Mouse (Mus musculus) brown adipose tissue, adult 24 weeks (tissue): Measurements from ENCODE around the gene Cyp11a1. TPM values are rescaled to one million over a fixed set of nuclear protein-coding genes. Genes with fewer than 3 reads are reported as not detected.

Experiments used
- H3K27ac ChIP-seq: fragments of 200-500 bp; replicated peaks from 2 replicates; pipeline ENCODE4 v1.5.1; 2012; ENCODE audit warnings: low read depth, mild to moderate bottlenecking, low read length
- H3K4me1 ChIP-seq: fragments of 200-500 bp; 2 replicates; pipeline ENCODE4 v1.6.1; 2012; ENCODE audit warnings: low read length, mixed read lengths; ENCODE audit not compliant: control insufficient read depth, insufficient read depth, insufficient read length
- H3K4me3 ChIP-seq: fragments of 200-500 bp; 2 replicates; pipeline ENCODE4 v1.5.1; 2012; ENCODE audit warnings: low read depth, mild to moderate bottlenecking, low read length, moderate library complexity; ENCODE audit not compliant: insufficient read depth
- polyA plus RNA-seq: library from polyadenylated mRNA; stranded (reverse); fragments of >200 nt; gene quantifications from 2 replicates; pipeline ENCODE4 v1.2.4, GENCODE M21; 2012; ENCODE audit not compliant: missing spikeins, insufficient read depth, insufficient read length

Cyp11a1 gene
- polyA plus RNA-seq: not detected in 2 replicates

DNA sequence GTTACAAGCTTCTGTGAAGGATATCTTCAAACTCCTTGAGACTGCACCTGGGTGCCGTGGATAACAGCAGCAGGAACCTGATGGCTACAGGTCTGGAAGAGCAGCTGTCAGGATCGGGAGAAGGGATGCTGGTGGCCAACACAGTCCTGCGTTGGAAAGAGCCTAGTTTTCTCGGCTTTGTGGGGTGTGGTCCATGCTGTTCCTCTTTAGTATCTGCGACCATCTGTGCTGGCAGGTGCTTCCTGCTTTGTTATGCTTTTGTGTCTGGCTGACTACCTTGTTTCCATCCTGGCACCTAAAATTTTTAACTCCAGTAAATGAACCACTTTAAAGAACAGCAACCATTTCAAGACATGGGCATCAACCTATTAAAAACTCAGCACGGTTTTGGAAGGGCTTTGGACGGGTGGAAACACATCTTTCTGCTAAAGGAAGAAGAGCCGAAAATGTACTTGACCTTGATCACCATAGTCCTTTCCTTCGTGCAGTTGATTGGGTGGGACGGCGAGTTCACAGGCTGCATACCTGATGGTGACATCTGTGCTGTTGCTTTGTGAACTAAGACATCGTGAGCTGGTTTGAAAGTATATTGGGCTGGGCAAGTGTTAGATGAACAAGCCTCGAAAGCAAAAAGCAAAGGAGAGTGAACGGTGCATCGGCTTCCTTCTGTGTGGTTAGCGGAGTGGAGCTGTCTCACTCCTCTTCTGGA lies at the start of gene Cyp11a1:
Gene Cyp11a1 (plus strand): TSS at position 659 of the 709 bp plus-strand sequence.
- H3K4me3 ChIP-seq: no peak within 1 kb of the TSS
- H3K4me1 ChIP-seq: no peaks in the 10 kb centered on the region
- H3K27ac ChIP-seq: no peak within 1 kb of the TSS

DNA sequence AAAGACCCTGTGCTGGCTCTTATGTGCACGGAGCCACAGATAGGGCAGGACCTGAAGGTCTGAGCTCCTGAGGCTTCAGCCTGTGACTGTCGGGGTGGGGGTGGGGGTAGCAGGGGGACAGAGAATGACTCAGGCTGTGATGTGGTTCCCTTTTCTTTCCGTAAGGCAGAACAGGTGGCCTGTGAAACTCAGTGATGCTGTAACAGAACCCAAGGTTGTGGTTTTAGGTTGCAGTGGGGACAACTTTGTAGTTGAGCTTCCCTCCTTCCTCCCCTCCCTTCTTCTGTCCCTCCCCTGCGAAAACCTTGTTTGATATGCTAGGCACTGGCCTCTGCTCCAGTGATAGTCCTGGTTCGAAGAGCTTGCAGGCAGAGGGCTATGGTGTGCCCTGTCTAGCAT lies 49.4 kb upstream of the Cyp11a1 start:
- peaks cover 31% of the 10 kb centered on the region for H3K4me1 ChIP-seq
- no peak overlapping the region for H3K27ac ChIP-seq
- no peak overlapping the region for H3K4me3 ChIP-seq

DNA sequence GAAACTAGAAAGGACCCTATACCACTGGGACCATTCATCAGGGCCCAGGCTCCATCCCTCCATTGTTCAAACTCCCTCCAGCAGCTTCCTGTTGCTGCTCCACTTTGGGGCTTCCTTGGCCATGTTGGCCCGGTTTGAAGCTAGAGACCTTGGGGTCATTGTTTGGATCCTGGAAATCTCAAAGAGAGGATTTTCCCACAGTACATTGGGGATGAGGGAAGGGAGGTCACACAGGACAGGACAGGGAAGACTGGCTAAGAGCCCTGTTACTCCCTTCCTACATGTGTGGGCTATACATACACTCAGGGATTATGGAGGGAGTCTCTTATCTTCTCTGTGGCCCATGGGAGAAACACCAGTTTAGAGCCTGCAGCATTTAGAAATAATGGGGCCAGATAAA lies 47.6 kb upstream of the Cyp11a1 start:
- no peak overlapping the region for H3K27ac ChIP-seq
- no peak overlapping the region for H3K4me3 ChIP-seq
- H3K4me1 ChIP-seq: peaks cover 23% of the 10 kb centered on the region

DNA sequence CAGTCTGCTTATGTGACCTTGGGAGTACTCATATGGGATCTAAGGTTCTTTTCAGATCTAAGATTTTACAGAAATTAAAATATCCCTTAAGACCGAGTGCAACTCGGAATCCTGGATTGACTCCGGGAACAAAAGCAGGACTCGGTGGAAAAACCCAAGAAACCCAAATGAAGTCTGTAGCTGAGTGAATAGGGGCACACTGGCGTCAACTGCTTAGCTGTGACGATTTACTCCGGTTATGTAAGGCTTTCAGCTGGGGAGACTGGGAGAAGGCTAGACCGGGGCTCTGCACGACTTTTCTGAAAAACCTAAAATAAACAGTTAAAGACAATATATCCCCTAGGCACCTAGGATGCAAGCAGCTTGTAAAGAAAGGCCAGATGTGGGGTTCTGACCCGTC lies 46.8 kb upstream of the Cyp11a1 start:
- Histone ChIP-seq H3K4me1 (peaks cover 26% of the 10 kb centered on the region), H3K27ac (peak overlapping the region; percentile 44; the same call in 1 of the 2 replicates)

DNA sequence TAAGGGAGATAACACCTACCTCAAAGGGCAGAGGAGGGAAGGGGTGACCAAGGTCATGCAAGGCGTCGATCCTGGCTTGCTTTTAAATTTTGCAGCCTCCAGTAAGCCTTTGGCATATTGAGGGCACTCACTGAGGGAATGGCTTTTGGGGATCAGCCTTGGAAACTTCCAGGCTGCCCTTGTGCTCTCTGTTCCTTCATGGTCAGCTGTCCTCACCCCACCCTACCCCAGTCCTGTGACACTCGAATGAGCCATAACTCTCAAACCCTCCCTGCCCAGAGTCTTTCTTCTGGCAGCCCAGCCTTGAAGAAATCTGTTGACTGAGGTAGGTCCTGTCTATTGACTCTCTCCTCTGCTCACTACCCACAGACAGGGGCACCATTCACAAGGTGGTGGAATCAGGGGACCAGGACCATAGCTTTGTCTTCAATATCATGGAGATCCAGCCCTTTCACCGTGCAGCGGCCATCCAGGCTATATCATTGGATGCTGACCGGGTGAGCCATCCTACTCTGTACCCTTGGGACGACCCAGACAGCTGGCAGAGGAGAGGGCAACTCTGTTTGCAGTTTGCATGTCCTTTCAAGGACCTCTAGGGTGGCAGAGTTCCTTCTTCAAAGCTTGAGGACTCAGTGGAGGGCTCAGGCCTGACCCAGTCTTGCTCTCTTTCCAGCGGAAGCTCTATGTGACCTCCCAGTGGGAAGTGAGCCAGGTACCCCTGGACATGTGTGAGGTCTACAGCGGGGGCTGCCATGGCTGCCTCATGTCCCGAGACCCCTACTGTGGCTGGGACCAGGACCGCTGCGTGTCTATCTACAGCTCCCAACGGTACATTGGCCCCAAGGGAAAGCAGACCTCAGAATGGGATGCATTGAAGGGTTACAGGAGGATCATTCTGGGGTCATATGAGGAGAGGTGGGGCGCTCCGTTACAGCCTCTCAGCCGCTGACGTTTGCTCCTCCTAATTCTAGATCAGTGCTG lies 46.0 kb upstream of the Cyp11a1 start:
- Histone ChIP-seq H3K27ac (no peak overlapping the region), H3K4me1 (peaks cover 29% of the 10 kb centered on the region), H3K4me3 (no peak overlapping the region)

More for the DNA sequence above, 46.8 kb upstream of the Cyp11a1 start:
- no peak overlapping the region for H3K4me3 ChIP-seq

DNA sequence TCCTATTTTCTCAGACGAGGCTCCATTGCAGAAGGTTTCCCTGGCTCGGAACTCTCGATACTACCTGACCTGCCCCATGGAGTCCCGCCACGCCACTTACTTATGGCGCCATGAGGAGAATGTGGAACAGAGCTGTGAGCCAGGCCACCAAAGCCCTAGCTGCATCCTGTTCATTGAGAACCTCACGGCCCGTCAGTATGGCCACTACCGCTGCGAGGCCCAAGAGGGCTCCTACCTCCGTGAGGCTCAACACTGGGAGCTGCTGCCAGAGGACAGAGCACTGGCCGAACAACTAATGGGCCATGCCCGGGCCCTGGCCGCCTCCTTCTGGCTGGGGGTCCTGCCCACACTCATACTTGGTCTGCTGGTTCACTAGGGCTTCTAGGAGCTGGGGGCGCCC lies 45.0 kb upstream of the Cyp11a1 start:
- Histone ChIP-seq H3K4me1 (peaks cover 37% of the 10 kb centered on the region), H3K4me3 (no peak overlapping the region), H3K27ac (peak overlapping the region; percentile 73)

DNA sequence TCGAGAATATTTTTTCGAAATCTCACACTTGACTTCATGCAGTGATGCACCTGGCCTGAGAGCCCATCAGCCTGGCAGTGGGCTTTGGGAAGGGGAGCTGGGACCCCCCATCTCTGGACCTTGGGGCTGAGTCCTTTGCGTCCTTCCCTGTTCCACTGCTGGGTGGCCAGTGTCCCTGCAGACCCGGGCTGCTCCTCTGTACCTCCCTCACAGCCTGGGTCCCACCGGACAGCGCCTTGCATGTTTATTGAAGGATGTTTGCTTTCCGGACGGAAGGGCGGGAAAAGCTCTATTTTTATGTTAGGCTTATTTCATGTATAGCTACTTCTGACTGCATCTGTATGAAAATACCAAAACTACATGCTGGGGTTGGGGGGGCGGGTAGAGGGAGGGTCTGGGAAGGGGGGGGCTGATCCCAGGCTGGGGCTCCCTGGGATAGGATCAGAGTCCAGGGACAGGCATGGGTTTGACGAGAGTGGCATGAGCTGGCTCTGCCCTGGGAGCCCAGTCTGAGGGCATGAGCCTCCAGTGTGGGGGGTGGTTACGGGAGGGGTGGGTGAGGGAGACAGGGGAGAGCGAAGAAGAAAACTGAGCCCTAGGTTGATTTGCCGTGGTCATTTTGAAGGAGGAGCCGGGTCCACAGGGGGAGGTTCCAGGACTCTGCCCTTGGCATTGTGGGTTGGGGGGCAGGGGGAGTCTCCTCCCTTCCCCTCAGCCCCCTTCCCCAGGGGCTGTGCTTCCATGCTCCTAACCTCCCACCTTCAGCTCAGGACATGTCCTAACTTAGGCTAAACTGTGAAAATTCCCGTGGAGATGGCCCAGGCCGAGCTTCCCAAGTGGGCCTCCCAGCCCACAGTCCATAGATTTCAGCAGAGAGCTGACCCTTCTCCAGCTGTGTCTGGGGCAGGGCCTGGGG lies 44.1 kb upstream of the Cyp11a1 start:
- Histone ChIP-seq H3K4me1 (peaks cover 38% of the 10 kb centered on the region), H3K4me3 (no peak overlapping the region), H3K27ac (peak overlapping the region; percentile 73)

DNA sequence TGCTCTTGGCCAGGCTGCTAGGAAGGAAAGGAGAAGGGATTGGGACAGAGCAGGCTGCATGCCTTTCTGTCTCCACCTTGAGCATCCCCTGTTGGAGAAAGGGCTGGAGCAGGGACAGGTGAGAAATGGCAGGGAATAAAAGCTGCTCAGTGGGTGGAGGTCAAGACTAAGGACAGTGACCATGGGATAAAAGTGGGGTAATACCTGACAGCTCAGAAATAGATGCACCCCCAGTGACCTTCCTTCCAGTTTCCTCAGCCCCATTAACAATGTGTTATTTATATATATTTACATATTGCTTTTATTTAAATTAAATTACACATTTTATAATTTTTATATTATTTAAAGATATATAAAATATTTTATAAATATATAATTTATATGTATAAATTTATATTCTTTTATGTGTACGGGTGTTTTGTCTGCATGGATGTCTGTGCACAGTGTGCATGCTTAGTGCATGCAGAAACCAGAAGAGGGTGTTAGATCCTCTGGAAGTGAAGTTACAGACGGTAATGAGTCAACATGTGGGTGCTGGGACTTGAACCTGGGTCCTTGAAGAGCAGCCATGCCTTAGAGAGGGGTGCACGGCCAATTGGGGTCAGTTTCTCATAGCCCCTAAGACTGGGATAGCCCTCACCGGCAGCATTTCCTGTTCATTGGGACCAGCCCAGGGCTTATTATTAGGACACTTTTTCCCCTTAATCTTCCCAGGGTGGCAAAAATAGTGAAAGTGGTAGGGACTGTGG lies 42.8 kb upstream of the Cyp11a1 start:
- H3K4me3 ChIP-seq: no peak overlapping the region
- H3K27ac ChIP-seq: peak overlapping the region; percentile 95
- peaks cover 46% of the 10 kb centered on the region for H3K4me1 ChIP-seq

DNA sequence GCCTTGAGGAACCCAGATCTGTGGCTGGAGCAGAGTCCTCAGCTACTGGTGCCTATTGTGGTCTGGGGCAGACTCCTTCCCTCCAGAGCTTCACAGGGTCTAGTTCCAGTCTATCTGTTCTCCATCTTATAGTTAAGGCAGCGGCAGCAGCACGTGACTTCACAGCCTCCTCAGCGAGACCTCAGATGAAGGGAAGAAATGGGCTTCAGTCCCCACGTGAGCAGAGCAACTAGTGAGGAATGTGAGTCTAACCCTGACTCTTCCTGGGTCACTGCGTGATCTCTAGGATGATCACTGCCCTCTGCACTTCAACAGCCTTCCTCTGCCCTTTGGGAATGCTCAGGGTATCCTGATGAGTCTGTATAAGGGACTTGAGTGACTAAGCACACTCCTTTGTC lies 42.2 kb upstream of the Cyp11a1 start:
- peak overlapping the region; percentile 95 for H3K27ac ChIP-seq
- peaks cover 49% of the 10 kb centered on the region for H3K4me1 ChIP-seq
- H3K4me3 ChIP-seq: no peak overlapping the region

DNA sequence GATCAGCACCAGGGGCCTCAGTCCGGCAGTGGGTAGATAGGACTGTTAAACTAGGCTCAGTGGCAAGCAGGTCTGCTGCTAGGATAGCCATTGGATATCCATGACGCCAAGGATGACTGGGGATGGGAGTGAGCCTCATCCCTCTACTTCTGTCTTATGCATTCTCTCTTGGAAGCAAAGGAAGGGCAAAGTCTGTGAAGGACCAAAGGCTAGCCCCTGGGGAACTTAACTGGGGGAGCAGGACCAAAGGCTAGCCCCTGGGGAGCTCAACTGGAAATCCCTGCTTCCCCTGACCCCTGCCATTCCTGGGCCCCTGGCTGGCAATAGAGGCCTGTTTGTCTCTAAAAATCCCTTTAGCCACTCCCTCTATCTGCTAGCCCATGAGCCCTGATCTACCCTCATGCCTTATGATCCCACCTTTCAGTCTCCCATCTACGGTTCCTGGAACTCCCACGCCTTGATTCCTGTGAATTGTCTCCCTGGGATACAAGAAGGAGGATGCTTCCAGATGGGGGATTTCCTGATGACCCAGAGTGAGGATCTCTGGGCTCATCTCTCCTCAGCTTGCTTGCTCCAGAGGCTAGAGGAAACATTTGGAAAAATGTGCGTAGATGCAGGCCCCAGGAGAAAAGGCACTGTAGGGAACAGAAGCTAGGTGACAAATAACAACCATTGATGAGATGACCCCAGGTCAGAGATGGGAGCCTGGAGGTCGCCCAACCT lies 41.5 kb upstream of the Cyp11a1 start:
- no peak overlapping the region for H3K4me3 ChIP-seq
- H3K4me1 ChIP-seq: peaks cover 54% of the 10 kb centered on the region
- H3K27ac ChIP-seq: peak overlapping the region; percentile 95

DNA sequence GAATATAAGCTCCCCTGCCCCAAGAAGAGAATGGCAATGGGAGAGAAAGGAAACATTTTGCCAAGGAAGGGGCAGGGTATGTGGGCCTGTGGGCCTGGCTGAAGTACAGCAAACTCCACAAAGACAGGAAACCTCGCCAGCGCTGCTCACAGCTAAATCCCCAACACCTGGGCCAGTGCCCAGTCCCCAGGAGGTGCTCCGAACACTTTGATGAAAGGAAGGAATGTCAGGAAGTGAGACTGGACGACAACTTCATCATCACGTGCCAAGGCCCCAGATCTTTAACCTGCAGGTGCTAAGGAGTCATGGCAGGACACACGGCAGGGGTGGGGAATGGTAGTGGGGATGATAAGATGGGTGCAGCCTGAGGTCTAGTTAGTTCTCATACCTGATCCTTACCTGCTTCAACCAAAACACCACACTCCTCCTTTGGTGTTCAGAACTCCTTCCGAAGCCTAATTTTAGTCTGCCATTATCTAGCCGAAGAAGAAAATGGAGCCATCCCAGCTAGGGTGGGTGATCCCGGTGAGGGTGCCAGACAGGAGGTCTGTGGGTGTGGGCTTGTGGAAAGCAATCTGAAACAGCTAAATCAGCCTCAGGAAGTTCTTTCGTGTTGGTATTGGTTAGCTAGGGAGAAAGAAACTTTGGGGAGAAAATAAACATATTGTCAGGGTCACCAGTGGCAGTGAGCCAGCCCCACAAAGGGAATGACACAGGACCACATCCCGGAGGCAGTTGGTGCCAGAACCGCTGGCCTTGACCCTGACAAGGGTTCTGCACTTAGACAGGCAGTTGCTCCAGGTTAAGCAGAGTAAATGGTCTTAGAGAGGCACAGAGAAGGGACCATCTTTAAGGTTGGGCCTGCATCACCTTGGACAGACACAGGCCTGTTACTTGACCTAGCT lies 40.7 kb upstream of the Cyp11a1 start:
- Histone ChIP-seq H3K27ac (peak overlapping the region; percentile 95), H3K4me1 (peaks cover 59% of the 10 kb centered on the region), H3K4me3 (no peak overlapping the region)

DNA sequence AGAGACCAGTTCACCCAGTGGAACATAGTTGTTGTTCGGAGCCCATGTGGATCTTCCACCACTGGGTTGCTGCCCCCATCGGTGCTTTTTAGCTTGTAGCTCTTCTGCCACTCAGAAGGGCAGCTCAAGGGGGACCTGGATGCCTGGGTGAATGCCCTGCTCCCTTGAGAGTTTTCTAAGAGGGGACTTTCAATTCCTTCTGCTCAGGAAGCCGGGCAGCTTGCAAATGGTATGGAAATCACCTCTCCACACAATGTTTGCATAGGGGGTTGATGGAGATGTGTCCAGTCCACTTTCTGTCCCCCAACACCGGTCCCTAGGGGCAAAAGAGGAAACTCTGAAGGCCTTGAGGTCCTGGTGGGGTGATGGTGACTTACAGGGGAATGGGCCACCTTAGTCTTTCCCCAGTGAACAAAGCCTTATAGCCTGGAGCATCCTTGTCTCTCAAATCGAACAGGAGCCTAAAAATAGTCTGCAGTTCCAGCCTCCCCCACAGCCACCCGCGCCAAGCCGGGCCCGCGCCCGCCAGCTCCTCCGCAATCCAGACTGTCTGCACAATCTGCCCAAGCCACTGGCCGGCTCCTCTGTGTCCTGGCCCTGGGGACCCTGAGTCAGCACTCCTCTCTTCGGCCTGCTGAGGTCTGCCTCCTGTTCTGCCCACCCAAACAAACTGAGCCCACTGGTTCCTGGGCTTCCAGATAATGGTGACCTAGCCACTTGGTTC lies 38.8 kb upstream of the Cyp11a1 start:
- Histone ChIP-seq H3K27ac (peak overlapping the region; percentile 98), H3K4me3 (no peak overlapping the region), H3K4me1 (peaks cover 67% of the 10 kb centered on the region)
